8 mouse cellular contexts compared by ENCODE assay signal in genomic region chr8:13339646-13339990, GRCm38 (mm10). TPM values are rescaled to one million over a fixed set of nuclear protein-coding genes. Genes with fewer than 3 reads are reported as not detected.
DNase-seq lines count a peak whose midpoint lies in the region; ATAC-seq lines count a peak whose summit lies in the region.

No protein-coding gene starts in this region.

- peak overlapping the region; percentile 91 for H3K4me3 ChIP-seq in kidney, embryonic 15.5 days (replicated peaks)
- H3K4me3 ChIP-seq in hindbrain, embryonic 16.5 days (ENCODE audit: low read length): peak overlapping the region; percentile 92

- 2% methylated on average over 11 of the region's 11 CpGs for WGBS in kidney, embryonic 15.5 days
- 3% methylated on average over 11 of the region's 11 CpGs for WGBS in hindbrain, embryonic 16.5 days

- 0 out of 2 replicates have a peak overlapping the region, but pooled peaks have one; percentile 79 for H3K27ac ChIP-seq in kidney, embryonic 15.5 days
- H3K27ac ChIP-seq in hindbrain, embryonic 16.5 days (ENCODE audit: low read depth, low read length): no peak overlapping the region

- H3K27me3 ChIP-seq in kidney, embryonic 15.5 days: no peaks in the 10 kb centered on the region
- H3K27me3 ChIP-seq in hindbrain, embryonic 16.5 days (replicated peaks; ENCODE audit: control insufficient read depth, insufficient read depth, low read length): no peaks in the 10 kb centered on the region

- peak overlapping the region; percentile 95 for H3K9ac ChIP-seq in kidney, embryonic 15.5 days
- H3K9ac ChIP-seq in hindbrain, embryonic 16.5 days (ENCODE audit: low read depth, low read length): peak overlapping the region; percentile 93

- H3K36me3 ChIP-seq in kidney, embryonic 15.5 days: peaks cover 42% of the 10 kb centered on the region
- H3K36me3 ChIP-seq in hindbrain, embryonic 16.5 days (ENCODE audit: control insufficient read depth, insufficient read depth, low read length): peaks cover 12% of the 10 kb centered on the region

- H3K4me1 ChIP-seq in kidney, embryonic 15.5 days: peaks cover 27% of the 10 kb centered on the region
- H3K4me1 ChIP-seq in hindbrain, embryonic 16.5 days (ENCODE audit: control insufficient read depth, insufficient read depth, low read depth, low read length): peaks cover 14% of the 10 kb centered on the region

- DNase-seq in kidney, adult 11 months: no peak
- DNase-seq in brain, adult 2 months (ENCODE audit: low read depth, low spot score): peak; percentile 17
- DNase-seq in neural tube, embryonic 10.5 days (ENCODE audit: extremely low spot score, low spot score): peak; percentile 27
- DNase-seq in frontal cortex, postnatal 10 days (ENCODE audit: low spot score in 2 of 2): no peak
- DNase-seq in right cerebral cortex, adult 2 months (ENCODE audit: low spot score in 2 of 2): no peak
- no peak for DNase-seq in spleen, adult 12 weeks (ENCODE audit: low spot score)

- no peak for ATAC-seq in kidney, embryonic 15.5 days (replicated peaks; ENCODE audit: low FRiP score)
- no peak for ATAC-seq in hindbrain, embryonic 16.5 days

- peak overlapping the region; percentile 87 for H3K4me2 ChIP-seq in kidney, embryonic 15.5 days
- H3K4me2 ChIP-seq in hindbrain, embryonic 16.5 days (ENCODE audit: low read length): peak overlapping the region; percentile 71

- no peaks in the 10 kb centered on the region for H3K9me3 ChIP-seq in kidney, embryonic 15.5 days (replicated peaks)
- H3K9me3 ChIP-seq in hindbrain, embryonic 16.5 days (ENCODE audit: control insufficient read depth, low read length): no peaks in the 10 kb centered on the region

RNA-seq across cellular contexts. Expression of gene Tfdp1, which starts 1.1 kb away (rescaled TPM):
- polyA plus RNA-seq in kidney, embryonic 15.5 days (2015; fragmentation: Nextera tagmentation; extraction: Ambion mirVana): 169 and 183 TPM in 2 replicates
- 85.8 and 91.6 TPM in 2 replicates for polyA plus RNA-seq in hindbrain, embryonic 16.5 days (2015; fragmentation: Nextera tagmentation; extraction: Ambion mirVana)

RNA-seq across cellular contexts. Expression of gene Tmco3, which starts 51.6 kb away (rescaled TPM):
- 41.4 and 45.1 TPM in 2 replicates for polyA plus RNA-seq in kidney, embryonic 15.5 days (2015; fragmentation: Nextera tagmentation; extraction: Ambion mirVana)
- 50.6 and 57.2 TPM in 2 replicates for polyA plus RNA-seq in hindbrain, embryonic 16.5 days (2015; fragmentation: Nextera tagmentation; extraction: Ambion mirVana)

RNA-seq across cellular contexts. Expression of gene Dcun1d2, which starts 51.7 kb away (rescaled TPM):
- 24.6 and 26.0 TPM in 2 replicates for polyA plus RNA-seq in kidney, embryonic 15.5 days (2015; fragmentation: Nextera tagmentation; extraction: Ambion mirVana)
- polyA plus RNA-seq in hindbrain, embryonic 16.5 days (2015; fragmentation: Nextera tagmentation; extraction: Ambion mirVana): 34.4 and 35.4 TPM in 2 replicates

RNA-seq across cellular contexts. Expression of gene Atp4b, which starts 57.0 kb away (rescaled TPM):
- polyA plus RNA-seq in kidney, embryonic 15.5 days (2015; fragmentation: Nextera tagmentation; extraction: Ambion mirVana): not detected in 2 replicates
- polyA plus RNA-seq in hindbrain, embryonic 16.5 days (2015; fragmentation: Nextera tagmentation; extraction: Ambion mirVana): not detected in 2 replicates

Comparison
In these comparisons a context has a peak if more than half of its experiments do, and no peak if none do; other contexts are left out.
1. DNase-seq: peak in brain, adult 2 months (single experiment) and neural tube, embryonic 10.5 days (single experiment); none in kidney, adult 11 months (single experiment), frontal cortex, postnatal 10 days (0 of 2), right cerebral cortex, adult 2 months (0 of 2) and spleen, adult 12 weeks (single experiment).